Mouse (Mus musculus) spleen, adult 2 months (tissue): Measurements from ENCODE around the gene Tacr1. TPM values are rescaled to one million over a fixed set of nuclear protein-coding genes. Genes with fewer than 3 reads are reported as not detected.
"Not testable (repeated sequence)": the region's sequence is repeated elsewhere in the genome, so short reads cannot be mapped to it uniquely, and the experiment has no call there.

ENCODE experiments used
- DNase-seq, 2 experiments: peaks; one replicate each; pipeline versions ENCODE4 v3.0.0 to v3.0.0-alpha.2; 2012 to 2021; ENCODE audit warnings: low spot score in 2 of 2, low read depth in 1 of 2
- H3K27ac ChIP-seq: fragments of 200-500 bp; 2 replicates; pipeline ENCODE4 v1.5.1; 2012; ENCODE audit warnings: low read length, inconsistent platforms; ENCODE audit not compliant: insufficient read depth
- H3K27me3 ChIP-seq: fragments of 200-500 bp; 2 replicates; pipeline ENCODE4 v1.6.1; 2012; ENCODE audit warnings: mild to moderate bottlenecking, moderate library complexity, low read length, inconsistent platforms; ENCODE audit not compliant: control insufficient read depth, insufficient read depth
- H3K36me3 ChIP-seq: fragments of 200-500 bp; 2 replicates; pipeline ENCODE4 v1.6.1; 2012; ENCODE audit warnings: mild to moderate bottlenecking, low read length, inconsistent platforms; ENCODE audit not compliant: control insufficient read depth, insufficient read depth
- H3K4me1 ChIP-seq: fragments of 200-500 bp; 2 replicates; pipeline ENCODE4 v1.6.1; 2011; ENCODE audit warnings: inconsistent platforms; ENCODE audit not compliant: control insufficient read depth, insufficient read depth, insufficient read length
- H3K4me3 ChIP-seq: fragments of 200-500 bp; 2 replicates; pipeline ENCODE4 v1.5.1; 2011; ENCODE audit warnings: mild to moderate bottlenecking, inconsistent platforms; ENCODE audit not compliant: insufficient read depth, insufficient read length; ENCODE audit errors: extremely low read depth
- CTCF ChIP-seq: fragments of 200-500 bp; IDR thresholded peaks from 2 replicates; pipeline ENCODE4 v1.5.1; 2011; ENCODE audit warnings: mild to moderate bottlenecking, inconsistent platforms; ENCODE audit not compliant: insufficient read depth, insufficient read length, insufficient replicate concordance; ENCODE audit errors: extremely low read depth
- POLR2A ChIP-seq: fragments of 200-500 bp; IDR thresholded peaks from 2 replicates; pipeline ENCODE4 v1.6.1; 2011; ENCODE audit warnings: low read depth, low read length, inconsistent platforms
- WGBS: fragments of 180-500 bp; shearing (Covaris S2); methylation state at CpG from one replicate; pipeline ENCODE4 v1.1.7; 2018; 5-methylcytosine and 5-hydroxymethylcytosine counted together
- polyA plus RNA-seq: library from polyadenylated mRNA; depleted of rRNA; stranded (reverse); fragments of >200 nt; gene quantifications from 2 replicates; pipeline ENCODE4 v1.2.3, GENCODE M21; 2012

Gene Tacr1
- polyA plus RNA-seq, 1 experiment = 0.07 TPM

DNA sequence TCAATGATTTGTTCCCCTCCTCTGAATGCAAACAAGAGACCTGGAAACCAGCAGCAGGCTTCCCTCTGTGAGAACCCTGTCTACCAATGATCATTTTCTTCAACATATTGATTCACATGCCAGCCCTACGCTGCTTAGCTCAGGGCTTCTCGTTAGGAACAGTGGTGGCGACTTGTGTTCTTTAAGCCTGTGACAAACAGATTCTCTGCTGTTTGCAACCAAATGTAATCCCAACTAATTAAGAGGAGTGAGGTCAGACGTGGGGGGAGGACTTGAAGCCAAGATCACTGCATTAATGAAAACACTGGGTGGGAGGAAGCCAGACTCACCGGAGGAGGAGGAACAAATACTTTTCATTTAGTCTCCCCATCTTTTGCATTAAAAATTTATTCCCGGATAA lies 27.6 kb downstream of the Tacr1 start:
- TF ChIP-seq CTCF = no peak
- no peak for TF ChIP-seq POLR2A
- Histone ChIP-seq H3K27ac (no peak overlapping the region), H3K27me3 (no peaks in the 10 kb centered on the region), H3K4me3 (no peak overlapping the region), H3K36me3 (no peaks in the 10 kb centered on the region), H3K4me1 (no peaks in the 10 kb centered on the region)
- 78% methylated on average over 6 of the region's 6 CpGs for WGBS
- no peak for DNase-seq

GRCm38 (mm10) chr6:82437174-82437573 lies 35.0 kb downstream of the Tacr1 start:
- H3K4me1 ChIP-seq = no peaks in the 10 kb centered on the region
- WGBS = 55% methylated on average over 4 of the region's 4 CpGs
- DNase-seq = no peak
- H3K4me3 ChIP-seq = no peak overlapping the region
- H3K36me3 ChIP-seq = no peaks in the 10 kb centered on the region
- no peak overlapping the region for H3K27ac ChIP-seq
- no peaks in the 10 kb centered on the region for H3K27me3 ChIP-seq
- TF ChIP-seq POLR2A (no peak), CTCF (no peak)

GRCm38 (mm10) chr6:82452206-82453095 lies 50.3 kb downstream of the Tacr1 start:
- 83% methylated on average over 8 of the region's 8 CpGs for WGBS
- not testable (repeated sequence) for H3K4me1 ChIP-seq, H3K27ac ChIP-seq

GRCm38 (mm10) chr6:82455245-82455644 lies 53.1 kb downstream of the Tacr1 start:
- WGBS = 52% methylated on average over 3 of the region's 3 CpGs
- Histone ChIP-seq H3K4me1 (no peaks in the 10 kb centered on the region), H3K36me3 (no peaks in the 10 kb centered on the region), H3K27ac (no peak overlapping the region), H3K4me3 (no peak overlapping the region), H3K27me3 (no peaks in the 10 kb centered on the region)
- no peak for DNase-seq
- no peak for TF ChIP-seq CTCF
- TF ChIP-seq POLR2A = no peak

More at GRCm38 (mm10) chr6:82452206-82453095, 50.3 kb downstream of the Tacr1 start:
- H3K27me3 ChIP-seq, DNase-seq, H3K36me3 ChIP-seq, H3K4me3 ChIP-seq: not testable (repeated sequence)

DNA sequence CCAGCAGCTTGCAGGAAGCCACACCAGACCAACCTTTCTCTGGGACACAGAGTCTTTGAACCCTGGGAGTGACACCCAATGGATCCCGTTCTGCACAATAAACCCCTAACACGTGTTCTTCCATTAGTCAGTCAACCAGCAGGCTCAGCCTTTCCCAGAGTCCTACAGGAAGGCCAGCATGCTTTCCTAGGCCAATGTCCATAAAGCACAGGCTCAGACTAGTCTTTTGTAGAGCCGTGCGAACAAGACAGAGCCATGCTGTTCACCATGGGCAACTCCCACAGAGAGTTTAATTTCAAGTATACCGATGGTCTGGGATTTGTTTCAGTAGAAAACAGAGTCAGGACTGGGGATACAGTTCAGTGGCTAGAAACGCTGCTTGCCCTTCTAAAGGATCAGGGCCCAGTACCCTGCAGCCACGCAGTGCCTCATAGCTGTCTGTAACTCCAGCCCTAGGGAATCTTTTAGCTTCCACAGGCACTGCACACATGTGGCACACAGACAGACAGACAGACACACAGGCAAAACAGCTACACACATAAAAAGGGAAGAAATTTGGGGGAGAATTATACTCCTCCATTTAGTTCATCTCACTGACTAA lies 55.1 kb downstream of the Tacr1 start:
- H3K36me3 ChIP-seq = no peaks in the 10 kb centered on the region
- TF ChIP-seq POLR2A = no peak
- TF ChIP-seq CTCF = no peak
- 87% methylated on average over 7 of the region's 7 CpGs for WGBS

DNA sequence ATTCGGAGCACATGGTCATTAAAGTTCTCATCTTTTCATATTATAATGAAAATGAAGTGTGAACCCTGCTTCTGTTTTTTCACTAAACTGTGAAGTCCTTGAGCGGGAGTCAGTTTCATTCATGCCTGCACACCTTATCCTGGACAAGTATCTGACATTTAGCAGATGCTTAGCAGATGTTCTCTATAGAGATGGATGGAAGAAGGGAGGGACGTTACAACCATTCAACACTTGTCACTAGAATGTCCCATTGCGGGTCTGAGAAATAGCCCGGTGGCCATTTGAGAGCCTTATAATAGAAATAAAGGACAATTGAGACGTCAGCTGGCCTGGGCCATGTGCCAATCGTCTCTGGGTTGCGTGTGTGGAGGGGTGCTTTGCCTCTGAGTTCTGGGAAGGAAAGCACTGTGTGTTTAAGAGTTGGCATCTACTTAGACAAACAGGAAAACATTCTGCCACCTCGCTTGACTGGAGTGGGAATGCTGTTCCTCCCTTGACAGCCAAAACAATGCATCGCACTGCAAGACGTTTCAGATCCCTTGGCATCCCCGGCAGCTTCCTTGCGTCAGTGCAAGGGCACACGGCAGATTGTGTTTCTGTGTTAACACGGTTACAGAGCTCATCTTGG lies 56.7 kb downstream of the Tacr1 start:
- no peak overlapping the region for H3K27ac ChIP-seq
- no peak for TF ChIP-seq CTCF
- no peak for TF ChIP-seq POLR2A
- no peaks in the 10 kb centered on the region for H3K36me3 ChIP-seq
- H3K27me3 ChIP-seq = no peaks in the 10 kb centered on the region
- no peak for DNase-seq
- no peak overlapping the region for H3K4me3 ChIP-seq
- WGBS = 77% methylated on average over 15 of the region's 15 CpGs
- no peaks in the 10 kb centered on the region for H3K4me1 ChIP-seq

More for the DNA sequence above, 55.1 kb downstream of the Tacr1 start:
- no peak overlapping the region for H3K4me3 ChIP-seq
- H3K27ac ChIP-seq = no peak overlapping the region
- no peaks in the 10 kb centered on the region for H3K27me3 ChIP-seq
- DNase-seq = no peak
- no peaks in the 10 kb centered on the region for H3K4me1 ChIP-seq

DNA sequence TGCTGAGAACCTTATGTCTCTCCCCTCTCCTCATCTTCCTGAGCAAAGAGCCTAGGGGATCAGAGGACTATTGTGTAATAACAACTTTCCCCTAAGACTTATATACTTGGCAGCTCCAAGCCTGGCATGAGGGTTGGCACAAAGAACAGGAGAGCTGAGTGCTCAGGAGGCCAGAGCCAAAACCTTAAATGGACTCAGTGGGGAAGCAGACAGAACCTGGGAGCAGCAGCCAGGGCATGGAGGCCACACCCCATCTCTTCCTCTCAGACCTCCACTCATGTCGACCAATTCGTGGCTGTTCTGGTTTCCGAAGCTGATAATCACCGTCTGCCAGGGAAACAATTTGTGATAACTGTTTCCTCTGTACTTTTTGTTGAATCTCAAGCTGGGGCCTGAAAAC lies 61.0 kb downstream of the Tacr1 start:
- TF ChIP-seq POLR2A (no peak), CTCF (no peak)
- H3K27me3 ChIP-seq = no peaks in the 10 kb centered on the region
- H3K4me1 ChIP-seq = no peaks in the 10 kb centered on the region
- no peak overlapping the region for H3K27ac ChIP-seq
- DNase-seq = no peak
- no peaks in the 10 kb centered on the region for H3K36me3 ChIP-seq
- no peak overlapping the region for H3K4me3 ChIP-seq
- 19% methylated on average over 4 of the region's 4 CpGs for WGBS
